Mouse (Mus musculus) liver, postnatal 0 days (tissue): Measurements from ENCODE around the gene Olfr96.

Experiments
- CTCF ChIP-seq: sonication (generic); IDR thresholded peaks from 2 replicates; pipeline ENCODE4 v1.5.1; 2016; ENCODE audit warnings: antibody characterized with exemption, low read depth
- EP300 ChIP-seq: IDR thresholded peaks from 2 replicates; pipeline ENCODE4 v1.6.1; 2016; ENCODE audit warnings: antibody characterized with exemption, low read depth, mild to moderate bottlenecking

GRCm38 (mm10) chr17:37219846-37220245, at the start of gene Olfr96:
- TF ChIP-seq CTCF (no peak), EP300 (no peak)
